Comparison of ENCODE assay signal across 10 mouse cellular contexts in genomic region chr16:29714612-29715127, GRCm38 (mm10).
DNase-seq lines count a peak whose midpoint lies in the region; ATAC-seq lines count a peak whose summit lies in the region.
"Had no signal": no experiment of that assay in that cellular context is flagged by ENCODE, and none has a peak within 500 bp of the region (broad histone marks: within the 10 kb centered on the region; RNA-seq: fewer than 3 reads in every experiment).

No protein-coding gene starts in this region.

- 0 out of 2 replicates have a peak, but pooled peaks have one; percentile 36 for ATAC-seq in heart, embryonic 15.5 days (replicated peaks; ENCODE audit: insufficient number of reproducible peaks, insufficient read depth, low FRiP score, low read depth)
- no peak for ATAC-seq in CD4-positive, CD25-positive, alpha-beta regulatory T cell, adult 4 months

- H3K4me3 ChIP-seq in heart, embryonic 15.5 days = no peak overlapping the region
- H3K4me3 ChIP-seq: liver, embryonic 15.5 days had no signal

- no peak overlapping the region for H3K27ac ChIP-seq in heart, embryonic 15.5 days
- H3K27ac ChIP-seq: liver, embryonic 15.5 days had no signal

- H3K4me2 ChIP-seq in heart, embryonic 15.5 days = no peak overlapping the region
- H3K4me2 ChIP-seq: liver, embryonic 15.5 days had no signal

- 0 out of 2 replicates have a peak, but pooled peaks cover 3% of the 10 kb centered on the region for H3K27me3 ChIP-seq in heart, embryonic 15.5 days
- H3K27me3 ChIP-seq: liver, embryonic 15.5 days had no signal

- H3K9me3 ChIP-seq in heart, embryonic 15.5 days (replicated peaks) = no peaks in the 10 kb centered on the region
- H3K9me3 ChIP-seq: G1E; liver, embryonic 15.5 days had no signal

- H3K9ac ChIP-seq in heart, embryonic 15.5 days = no peak overlapping the region
- H3K9ac ChIP-seq: liver, embryonic 15.5 days had no signal

- peaks cover 8% of the 10 kb centered on the region for H3K4me1 ChIP-seq in heart, embryonic 15.5 days (replicated peaks)
- H3K4me1 ChIP-seq: liver, embryonic 15.5 days had no signal

- H3K36me3 ChIP-seq in heart, embryonic 15.5 days = no peaks in the 10 kb centered on the region
- H3K36me3 ChIP-seq: G1E; liver, embryonic 15.5 days had no signal

- WGBS in heart, embryonic 15.5 days = 37% methylated on average over 10 of the region's 10 CpGs

- DNase-seq in kidney, postnatal 10 days = peak; percentile 30
- DNase-seq in kidney, adult 18-20 months = no peak
- DNase-seq in NIH3T3 (ENCODE audit: low read depth) = peak; percentile 22
- peak; percentile 96 to 97 for DNase-seq in cerebellum, postnatal 10 days
- DNase-seq in lung, postnatal 4 days = peak; percentile 44 to 79
- DNase-seq in spleen, adult 18-20 months = no peak

Comparison
In these comparisons a context has a peak if more than half of its experiments do, and no peak if none do; other contexts are left out.
1. DNase-seq: peak in kidney, postnatal 10 days (single experiment), NIH3T3 (single experiment), cerebellum, postnatal 10 days (2 of 2) and lung, postnatal 4 days (2 of 2); none in kidney, adult 18-20 months (single experiment) and spleen, adult 18-20 months (0 of 2).